In the genomic region with DNA sequence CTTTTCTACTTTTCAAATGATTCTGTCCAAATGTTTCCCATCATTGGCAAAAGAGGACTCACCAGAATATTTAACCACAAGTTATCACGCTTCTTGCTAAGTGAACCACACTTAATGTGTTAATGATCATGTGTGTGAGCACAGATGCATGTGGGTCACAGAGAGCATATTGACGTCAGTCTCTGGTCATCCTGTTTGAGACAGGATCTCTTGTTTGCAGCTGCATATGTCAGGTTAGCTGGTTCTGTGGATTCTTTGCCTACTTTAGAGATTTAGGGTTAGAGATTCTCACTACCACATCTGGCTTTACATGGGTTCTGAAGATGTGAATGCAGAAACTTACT, we compare ENCODE assay signal across 12 mouse cellular contexts. TPM values are rescaled to one million over a fixed set of nuclear protein-coding genes. Genes with fewer than 3 reads are reported as not detected.
DNase-seq lines count a peak whose midpoint lies in the region; ATAC-seq and TF ChIP-seq lines count a peak whose summit lies in the region.
"Had no signal": no experiment of that assay in that cellular context is flagged by ENCODE, and none has a peak within 500 bp of the region (broad histone marks: within the 10 kb centered on the region; RNA-seq: fewer than 3 reads in every experiment).

No protein-coding gene starts in this region.

- no peak overlapping the region for H3K4me2 ChIP-seq in midbrain, embryonic 11.5 days
- H3K4me2 ChIP-seq in midbrain, postnatal 0 days (ENCODE audit: low read depth, low read length, poor library complexity, severe bottlenecking), result no peak overlapping the region
- H3K4me2 ChIP-seq in hindbrain, embryonic 13.5 days, result no peak overlapping the region
- H3K4me2 ChIP-seq: heart, embryonic 13.5 days had no signal

- H3K4me3 ChIP-seq in gastrocnemius, adult 2 months, result no peak overlapping the region
- no peak overlapping the region for H3K4me3 ChIP-seq in midbrain, embryonic 11.5 days (ENCODE audit: low read depth, low read length)
- no peak overlapping the region for H3K4me3 ChIP-seq in midbrain, postnatal 0 days (ENCODE audit: low read depth, low read length)
- H3K4me3 ChIP-seq in hindbrain, embryonic 13.5 days, result no peak overlapping the region
- H3K4me3 ChIP-seq: heart, embryonic 13.5 days had no signal

- H3K9me3 ChIP-seq in midbrain, embryonic 11.5 days (ENCODE audit: control insufficient read depth, low read length), result no peaks in the 10 kb centered on the region
- no peaks in the 10 kb centered on the region for H3K9me3 ChIP-seq in midbrain, postnatal 0 days (ENCODE audit: low read length)
- no peaks in the 10 kb centered on the region for H3K9me3 ChIP-seq in hindbrain, embryonic 13.5 days
- H3K9me3 ChIP-seq: heart, embryonic 13.5 days had no signal

- H3K36me3 ChIP-seq in midbrain, embryonic 11.5 days (ENCODE audit: control insufficient read depth, insufficient read depth, low read length), result no peaks in the 10 kb centered on the region
- H3K36me3 ChIP-seq in midbrain, postnatal 0 days (ENCODE audit: insufficient read depth, low read length), result no peaks in the 10 kb centered on the region
- no peaks in the 10 kb centered on the region for H3K36me3 ChIP-seq in hindbrain, embryonic 13.5 days
- H3K36me3 ChIP-seq: heart, embryonic 13.5 days had no signal

- 0 out of 2 replicates have a peak overlapping the region, but pooled peaks have one; percentile 28 for H3K27ac ChIP-seq in gastrocnemius, adult 2 months
- H3K27ac ChIP-seq in midbrain, embryonic 11.5 days (ENCODE audit: low read depth, low read length), result no peak overlapping the region
- H3K27ac ChIP-seq in midbrain, postnatal 0 days (ENCODE audit: low read depth, low read length), result no peak overlapping the region
- H3K27ac ChIP-seq in hindbrain, embryonic 13.5 days, result 0 out of 2 replicates have a peak overlapping the region, but pooled peaks have one; percentile 3
- H3K27ac ChIP-seq: heart, embryonic 13.5 days had no signal

- no peak for DNase-seq in gastrocnemius, adult 2 months
- no peak for DNase-seq in gastrocnemius, postnatal 14 days
- DNase-seq in midbrain, embryonic 11.5 days (ENCODE audit: low spot score, missing footprints), result peak; percentile 75
- DNase-seq in midbrain, postnatal 0 days (ENCODE audit: low spot score), result no peak
- DNase-seq in thymus, postnatal 0 days (ENCODE audit: low spot score), result no peak
- no peak for DNase-seq in heart, adult 9 months (ENCODE audit: low spot score in 2 of 2)
- DNase-seq: kidney, adult 2 months; kidney, postnatal 36 days; right cerebral cortex, adult 18-20 months had no signal

- ATAC-seq in midbrain, embryonic 11.5 days (ENCODE audit: low FRiP score), result 0 out of 2 replicates have a peak, but pooled peaks have one; percentile 54
- ATAC-seq in midbrain, postnatal 0 days (ENCODE audit: low FRiP score), result no peak
- 0 out of 2 replicates have a peak, but pooled peaks have one; percentile 9 for ATAC-seq in erythroblast, adult 5-6 weeks (replicated peaks; ENCODE audit: low FRiP score, poor library complexity, severe bottlenecking)
- no peak for ATAC-seq in hindbrain, embryonic 13.5 days (ENCODE audit: low FRiP score)

- WGBS in midbrain, embryonic 11.5 days, result 77% methylated on average over 2 of the region's 2 CpGs
- 57% methylated on average over 2 of the region's 2 CpGs for WGBS in midbrain, postnatal 0 days
- 39% methylated on average over 2 of the region's 2 CpGs for WGBS in hindbrain, embryonic 13.5 days

- intact Hi-C loops in gastrocnemius, adult 2 months (cut with DNase I), result loop anchor here (5.0 kb wide), 1 partner anchor 88 kb away; no protein-coding TSS in a partner anchor
- intact Hi-C loops in gastrocnemius, postnatal 14 days (cut with DNase I; ENCODE audit: low total_unique reads), result no loop called here

- TF ChIP-seq CTCF in gastrocnemius, adult 2 months (IDR thresholded peaks at IDR 0.05), result no peak
- TF ChIP-seq CTCF in midbrain, postnatal 0 days (IDR thresholded peaks at IDR 0.05), result no peak

- H3K27me3 ChIP-seq in midbrain, embryonic 11.5 days (ENCODE audit: control insufficient read depth, insufficient read depth, low read length), result no peaks in the 10 kb centered on the region
- no peaks in the 10 kb centered on the region for H3K27me3 ChIP-seq in midbrain, postnatal 0 days (ENCODE audit: insufficient read depth, low read length)
- no peaks in the 10 kb centered on the region for H3K27me3 ChIP-seq in hindbrain, embryonic 13.5 days
- H3K27me3 ChIP-seq: heart, embryonic 13.5 days had no signal

- no peak overlapping the region for H3K9ac ChIP-seq in midbrain, embryonic 11.5 days (ENCODE audit: low read length)
- no peak overlapping the region for H3K9ac ChIP-seq in midbrain, postnatal 0 days (replicated peaks; ENCODE audit: low read length, poor library complexity, severe bottlenecking)
- no peak overlapping the region for H3K9ac ChIP-seq in hindbrain, embryonic 13.5 days
- H3K9ac ChIP-seq: heart, embryonic 13.5 days had no signal

- H3K4me1 ChIP-seq in midbrain, embryonic 11.5 days (ENCODE audit: control insufficient read depth, insufficient read depth, low read length), result peaks cover 3% of the 10 kb centered on the region; the same call in 1 of the 2 replicates
- no peaks in the 10 kb centered on the region for H3K4me1 ChIP-seq in midbrain, postnatal 0 days (ENCODE audit: insufficient read depth, low read length)
- H3K4me1 ChIP-seq in hindbrain, embryonic 13.5 days (replicated peaks), result peaks cover 11% of the 10 kb centered on the region

RNA-seq across cellular contexts. Expression of a gene that starts 12.4 kb away (rescaled TPM):
- total RNA-seq in gastrocnemius, adult 2 months (2021), result 10 to 100 TPM; 27.6 to 38.9 TPM
- 10 to 100 TPM; 41.7 to 59.0 TPM for total RNA-seq in gastrocnemius, postnatal 14 days (2021)
- polyA plus RNA-seq in midbrain, embryonic 11.5 days (2014; fragmentation: Nextera tagmentation; extraction: Ambion mirVana), result 13.2 and 16.5 TPM in 2 replicates
- 8.6 and 10.2 TPM in 2 replicates for total RNA-seq in midbrain, postnatal 0 days (2014; rRNA removed)
- polyA plus RNA-seq in midbrain, postnatal 0 days (2015; fragmentation: Nextera tagmentation; extraction: Ambion mirVana), result 9.6 and 11.2 TPM in 2 replicates
- 401 and 415 TPM in 2 replicates for total RNA-seq in erythroblast, adult 5-6 weeks (2015; ENCODE audit: low replicate concordance)
- total RNA-seq in erythroblast, adult 5-6 weeks (2017; ENCODE audit: low replicate concordance), result 648 and 695 TPM in 2 replicates
- polyA plus RNA-seq in hindbrain, embryonic 13.5 days (2015; fragmentation: Nextera tagmentation; extraction: Ambion mirVana), result 21.0 and 21.5 TPM in 2 replicates
- 32.5 and 35.3 TPM in 2 replicates for polyA plus RNA-seq in thymus, postnatal 0 days (2015; fragmentation: Nextera tagmentation; extraction: Ambion mirVana)

Comparison
In these comparisons a context has a peak if more than half of its experiments do, and no peak if none do; other contexts are left out.
1. ATAC-seq: peak in midbrain, embryonic 11.5 days (single experiment) and erythroblast, adult 5-6 weeks (single experiment); none in midbrain, postnatal 0 days (single experiment) and hindbrain, embryonic 13.5 days (single experiment).
2. H3K27ac ChIP-seq: peak in gastrocnemius, adult 2 months (single experiment) and hindbrain, embryonic 13.5 days (single experiment); none in midbrain, embryonic 11.5 days (single experiment) and midbrain, postnatal 0 days (single experiment).
3. RNA of a gene that starts 12.4 kb away (total RNA-seq): 401 to 695 TPM in erythroblast, adult 5-6 weeks; 41.7 to 59.0 TPM in gastrocnemius, postnatal 14 days, 27.6 to 38.9 TPM in gastrocnemius, adult 2 months and 8.6 to 10.2 TPM in midbrain, postnatal 0 days; every median in the first group is over 4 times any median in the second.